Mouse (Mus musculus): ENCODE results near the gene Gpr182. TPM values are rescaled to one million over a fixed set of nuclear protein-coding genes. Genes with fewer than 3 reads are reported as not detected.
A peak's percentile ranks its signal among the peaks of the same experiment; 100 is the strongest.
"Not testable (repeated sequence)": the region's sequence is repeated elsewhere in the genome, so short reads cannot be mapped to it uniquely, and the experiment has no call there.

Gpr182 gene
- total RNA-seq (2021), result 1 to 10 TPM; 8.2 to 8.5 TPM
- 18.5 and 21.0 TPM in 2 replicates for polyA plus RNA-seq (2012; rRNA removed)
- long read RNA-seq, partial matches to known transcripts, result 0 of 2 reads
- long read RNA-seq, other reads (novel, unspliced or antisense), result 1 of 2 reads

GRCm38 (mm10) chr10:127751548-127751947 lies at the start of gene Gpr182:
Gene Gpr182, minus strand, starts transcription at chr10:127751732.
- peak; percentile 60 for DNase-seq

GRCm38 (mm10) chr10:127800891-127801290 lies 49.4 kb upstream of the Gpr182 start, which contains the start of gene Rdh16:
Gene Rdh16, plus strand, starts transcription at chr10:127801152.
- no peak for DNase-seq

DNA sequence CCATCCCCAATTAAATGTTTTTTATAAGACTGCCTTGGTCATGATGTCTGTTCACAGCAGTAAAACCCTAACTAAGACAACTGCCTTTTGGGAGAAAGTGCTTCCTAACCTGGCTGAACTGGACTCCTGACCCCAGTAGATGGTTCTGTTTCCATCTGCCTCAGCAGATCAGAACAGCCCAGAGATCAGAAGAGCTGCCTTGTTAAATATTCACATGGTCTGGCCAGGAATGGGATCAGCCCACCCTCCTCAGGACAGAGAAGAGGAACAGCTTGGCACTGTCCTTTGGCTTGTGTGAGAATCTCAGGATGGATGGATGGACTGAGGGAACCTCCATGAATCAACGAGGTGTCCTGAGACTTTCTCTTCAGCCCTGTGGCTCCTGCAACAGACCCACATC lies 47.8 kb upstream of the Gpr182 start:
- no peak for DNase-seq

DNA sequence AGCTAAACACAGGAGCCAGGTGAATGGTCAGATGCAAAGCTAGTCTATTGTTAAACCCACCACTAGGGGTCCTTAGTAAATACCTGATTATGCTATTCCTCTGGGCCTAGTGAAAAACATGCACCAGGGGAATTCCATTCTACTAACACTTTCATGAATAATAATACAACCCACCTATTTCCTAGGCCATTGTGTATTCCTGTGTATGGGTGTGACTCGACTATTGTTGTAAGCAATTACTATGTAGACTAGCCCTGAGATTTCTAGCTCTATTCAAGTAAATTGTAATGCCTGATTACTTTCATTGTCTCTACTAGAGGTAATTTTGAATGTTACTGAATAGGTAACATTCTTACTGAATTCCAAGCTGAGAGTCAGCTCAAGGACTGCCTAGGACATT lies 33.9 kb upstream of the Gpr182 start:
- not testable (repeated sequence) for DNase-seq

- DNase-seq, result not testable (repeated sequence)
These were observed 30.8 kb upstream of the Gpr182 start for GRCm38 (mm10) chr10:127782321-127782720.

GRCm38 (mm10) chr10:127776011-127776410 lies 24.5 kb upstream of the Gpr182 start, which contains the start of gene Rdh9:
Gene Rdh9, plus strand, starts transcription at chr10:127776386.
- DNase-seq, result no peak

- no peak for DNase-seq
These were observed 15.0 kb upstream of the Gpr182 start for GRCm38 (mm10) chr10:127766564-127766963.

DNA sequence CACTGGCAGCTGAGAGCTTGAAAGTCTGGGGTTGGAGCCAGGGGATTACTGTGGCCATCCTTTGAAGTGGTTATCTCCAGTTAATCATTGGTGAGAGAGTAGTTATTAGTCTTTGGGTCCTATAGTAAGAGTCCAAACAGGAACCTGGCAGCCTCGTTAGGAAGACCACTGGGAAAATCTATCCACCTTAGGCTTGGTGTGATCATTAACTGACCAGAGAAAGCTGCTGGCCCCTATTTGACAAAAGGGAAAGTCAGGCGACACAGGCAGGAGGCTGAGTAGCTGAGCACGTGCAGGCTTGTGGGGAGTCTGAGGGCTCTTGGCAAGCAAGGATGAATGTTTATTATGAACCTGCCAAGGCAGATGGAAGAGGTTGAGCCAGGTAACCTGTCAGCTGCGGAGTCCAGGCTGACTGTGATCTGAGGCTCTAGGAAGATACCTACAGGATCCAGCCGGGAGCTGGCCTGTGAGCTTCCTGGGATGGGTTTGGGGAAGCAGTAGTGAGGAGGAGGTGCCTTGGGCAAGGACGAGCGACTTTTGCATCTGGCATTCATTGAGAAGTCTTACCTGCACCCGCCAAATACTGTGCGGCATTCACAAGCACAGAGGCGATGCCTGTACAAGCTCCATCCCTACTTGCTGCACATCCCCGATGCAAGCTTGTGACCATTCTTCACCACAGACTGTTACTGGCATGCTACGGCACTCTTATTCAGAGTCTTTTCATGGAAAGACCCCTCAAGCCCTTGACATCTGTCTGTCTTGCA lies 12.6 kb upstream of the Gpr182 start:
- peak; percentile 7 for DNase-seq

GRCm38 (mm10) chr10:127762926-127763325 lies 11.4 kb upstream of the Gpr182 start:
- not testable (repeated sequence) for DNase-seq

- DNase-seq, result peak; percentile 55
These were observed 7.9 kb upstream of the Gpr182 start, which contains the start of the genes Rdh1 and Rdh16f1 for GRCm38 (mm10) chr10:127759181-127760110. Gene Rdh1, plus strand, starts transcription at chr10:127759721. Gene Rdh16f1, plus strand, starts transcription at chr10:127759787.

GRCm38 (mm10) chr10:127755770-127756468 lies 4.4 kb upstream of the Gpr182 start:
- peak; percentile 23 for DNase-seq

DNA sequence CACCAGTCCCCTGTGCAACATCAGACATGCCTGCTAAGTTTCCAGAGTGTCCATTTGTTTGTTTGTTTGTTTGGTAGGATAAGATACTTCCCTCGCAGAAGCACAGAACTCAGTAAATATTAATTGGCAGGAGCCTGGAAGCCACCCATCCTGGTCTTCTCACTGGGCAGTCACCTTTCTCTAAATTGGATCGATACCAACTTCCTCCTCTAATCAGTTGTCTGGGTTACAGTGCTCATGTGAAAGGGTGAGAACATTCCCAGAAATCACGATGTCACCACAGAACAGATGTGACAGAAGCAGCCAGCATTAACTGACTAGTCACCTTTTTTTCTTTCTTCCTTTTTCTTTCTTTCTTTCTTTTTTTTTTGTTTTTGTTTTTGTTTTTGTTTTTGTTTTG lies 3.7 kb upstream of the Gpr182 start:
- DNase-seq, result peak; percentile 22

GRCm38 (mm10) chr10:127754566-127755166 lies 3.1 kb upstream of the Gpr182 start:
- DNase-seq, result peak; percentile 73

DNA sequence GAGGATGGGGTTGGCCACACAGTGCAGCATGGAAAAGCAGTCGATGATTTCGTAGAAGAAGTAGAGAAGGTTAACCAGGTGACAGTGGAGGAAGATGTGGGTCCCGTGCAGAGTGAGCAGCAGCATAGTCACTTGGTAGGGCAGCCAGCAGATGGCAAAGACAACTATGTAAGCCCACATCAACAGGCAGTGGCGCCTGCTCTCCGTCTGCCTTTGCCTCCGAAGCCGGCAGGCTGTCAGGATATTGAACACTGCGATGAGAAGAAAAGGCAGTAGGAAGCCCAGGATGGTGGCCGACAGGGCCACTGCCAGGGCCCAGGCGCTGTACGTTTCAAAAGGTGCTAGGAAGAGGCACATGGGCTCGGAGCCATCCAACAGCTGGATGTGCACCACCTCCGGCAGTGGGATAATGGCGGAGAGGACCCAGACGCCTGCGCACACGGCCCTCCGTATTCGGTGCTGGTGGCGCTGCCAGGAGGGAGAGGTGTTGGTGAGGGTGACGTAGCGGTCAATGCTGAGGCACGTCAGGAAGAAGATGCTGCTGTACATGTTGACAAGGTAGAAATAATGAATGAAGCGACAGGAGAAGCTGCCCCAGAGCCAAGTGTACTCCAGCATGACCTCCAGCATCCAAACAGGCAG lies 1.3 kb downstream of the Gpr182 start:
- no peak for DNase-seq

DNA sequence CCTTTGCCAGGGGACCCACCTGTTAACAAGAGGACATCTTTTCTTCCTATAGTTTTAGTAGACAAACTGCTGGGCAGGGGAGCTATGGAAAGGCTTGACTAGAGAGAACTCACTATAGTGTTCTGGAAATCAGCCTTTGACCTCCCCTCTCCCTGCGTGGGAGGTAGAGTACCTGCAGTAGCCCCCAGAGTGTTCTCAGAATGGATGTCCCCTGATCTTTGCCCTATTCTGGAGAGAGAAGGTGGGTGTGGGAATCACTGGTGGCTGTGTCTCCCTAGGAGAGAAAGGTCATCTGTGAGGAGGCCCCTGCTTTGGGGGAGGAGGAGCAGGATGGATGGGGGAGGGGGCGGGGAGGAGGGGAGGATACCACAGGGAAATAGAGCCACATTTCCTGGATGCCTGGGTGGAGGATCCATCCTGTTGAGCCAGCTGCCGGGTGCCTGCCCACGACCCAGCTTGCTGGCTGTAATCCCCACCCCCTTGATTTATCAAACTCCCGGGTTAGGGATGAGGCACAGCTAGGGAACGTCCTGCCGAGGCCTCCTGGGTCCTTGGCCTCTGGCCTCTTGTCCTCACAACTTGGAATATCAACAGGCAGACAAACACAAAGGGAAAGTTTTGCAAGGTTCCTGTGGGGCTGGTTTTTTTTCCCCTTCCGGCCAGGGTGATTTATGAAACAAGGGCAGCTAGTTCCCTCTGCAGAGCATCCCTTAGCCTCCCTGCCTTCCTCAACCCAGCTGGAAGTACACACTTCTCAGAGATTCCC lies 2.5 kb downstream of the Gpr182 start:
- peak; percentile 87 for DNase-seq

GRCm38 (mm10) chr10:127747254-127747653 lies 4.3 kb downstream of the Gpr182 start:
- no peak for DNase-seq

DNA sequence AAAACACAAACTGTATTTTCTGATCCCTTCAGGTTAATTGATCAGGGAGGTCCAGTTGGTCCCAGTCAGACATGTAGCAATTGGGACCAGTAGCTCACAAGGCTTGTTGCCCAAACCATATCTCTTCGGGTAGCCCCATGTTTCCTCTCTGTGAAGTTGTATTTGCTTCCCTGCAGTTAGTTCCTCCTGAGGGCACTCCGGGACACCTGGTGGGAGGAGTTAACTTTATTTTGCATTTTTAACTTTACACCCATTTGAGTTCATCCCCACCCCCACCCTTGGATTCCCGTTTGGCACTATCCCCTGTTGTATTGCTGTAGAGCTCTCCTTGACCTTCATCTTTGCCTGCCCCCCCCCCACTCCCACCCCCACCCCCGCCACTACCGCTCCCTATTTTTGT lies 5.6 kb downstream of the Gpr182 start:
- DNase-seq, result no peak

DNA sequence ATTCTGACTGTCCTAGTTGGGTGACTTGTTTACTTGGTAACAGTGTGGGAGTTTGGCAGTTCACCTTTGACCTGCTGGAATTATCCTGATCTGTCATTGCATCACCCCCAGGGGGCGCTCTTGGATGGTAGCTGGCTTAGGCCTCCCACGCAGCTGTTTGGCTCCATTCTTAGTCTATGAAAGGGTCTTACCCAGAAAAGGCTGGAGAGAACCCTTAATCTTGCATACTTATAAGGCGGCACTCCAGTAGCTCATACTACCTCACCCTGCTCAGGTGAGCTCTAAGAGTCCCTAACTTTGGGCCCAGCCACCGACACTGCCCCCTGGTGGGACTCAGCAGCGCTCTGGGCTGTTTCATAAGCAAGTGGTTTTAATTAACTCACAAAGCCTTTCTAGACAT lies 6.9 kb downstream of the Gpr182 start:
- DNase-seq, result peak; percentile 57

DNA sequence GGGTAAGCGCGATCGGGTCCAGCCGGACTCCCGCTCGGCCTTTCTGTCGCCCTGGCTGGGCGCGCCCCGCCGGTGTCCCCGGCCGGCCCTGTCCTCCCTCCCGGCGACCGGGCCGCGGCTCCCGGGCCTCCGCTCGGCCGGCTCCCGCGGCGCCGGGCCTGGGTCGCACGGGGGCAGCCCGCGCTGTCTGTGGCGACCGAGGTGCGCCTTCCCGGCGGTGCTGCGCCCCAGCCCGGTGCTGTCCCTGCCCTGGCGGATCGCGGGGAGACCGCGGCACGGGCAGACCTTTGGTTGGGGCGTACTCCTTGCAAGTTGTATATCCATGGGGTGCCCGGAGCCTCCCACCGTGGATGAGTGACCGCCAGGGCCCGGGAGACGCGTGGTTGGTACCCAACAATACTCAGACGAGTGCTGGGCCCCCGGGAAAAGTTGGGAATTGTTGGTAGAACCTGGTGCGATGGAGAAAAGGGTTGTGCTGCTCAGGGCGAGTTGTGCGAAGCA lies 11.8 kb downstream of the Gpr182 start:
- no peak for DNase-seq

All from adrenal gland, adult 2 months (tissue).